Mouse (Mus musculus) ES-E14 (cell line): Measurements from ENCODE around the gene Ccdc114. TPM values are rescaled to one million over a fixed set of nuclear protein-coding genes. Genes with fewer than 3 reads are reported as not detected.

Experiments used
- DNase-seq: peaks from one replicate; pipeline ENCODE4 v3.0.0-alpha.2; 2013; ENCODE audit warnings: low read depth, low spot score
- H3K27ac ChIP-seq: 2 replicates; pipeline ENCODE4 v1.5.1; 2012; ENCODE audit warnings: low read depth, mild to moderate bottlenecking, low read length, moderate library complexity, mixed read lengths; ENCODE audit not compliant: poor library complexity, insufficient read depth, severe bottlenecking
- H3K36me3 ChIP-seq: 2 replicates; pipeline ENCODE4 v1.6.1; 2012; ENCODE audit warnings: mild to moderate bottlenecking, low read length, moderate library complexity, mixed read lengths; ENCODE audit not compliant: control insufficient read depth, poor library complexity, insufficient read depth, severe bottlenecking
- H3K4me1 ChIP-seq, 2 experiments: fragments of 150-350 bp in 1 of 2; sonication (generic) in 1 of 2; 2 replicates each; pipeline ENCODE4 v1.6.1; 2012; ENCODE audit warnings: low read length in 2 of 2, mild to moderate bottlenecking in 1 of 2, mixed read lengths in 1 of 2; ENCODE audit not compliant: control insufficient read depth in 2 of 2, insufficient read depth in 2 of 2, poor library complexity in 1 of 2
- H3K4me3 ChIP-seq, 2 experiments: fragments of 150-350 bp in 1 of 2; sonication (generic) in 1 of 2; 2 replicates each; pipeline ENCODE4 v1.5.1; 2012; ENCODE audit warnings: low read length in 2 of 2, low read depth in 1 of 2, mild to moderate bottlenecking in 1 of 2, mixed read lengths in 1 of 2; ENCODE audit not compliant: insufficient read depth in 1 of 2, poor library complexity in 1 of 2, severe bottlenecking in 1 of 2
- H3K9ac ChIP-seq: 2 replicates; pipeline ENCODE4 v1.6.1; 2012; ENCODE audit warnings: low read depth, mild to moderate bottlenecking, low read length, mixed read lengths; ENCODE audit not compliant: poor library complexity, insufficient read depth, severe bottlenecking
- H3K9me3 ChIP-seq: fragments of 150-350 bp; sonication (generic); 2 replicates; pipeline ENCODE4 v1.6.1; 2012; ENCODE audit warnings: low read depth, mild to moderate bottlenecking, low read length; ENCODE audit not compliant: control insufficient read depth, insufficient read depth
- CHD2 ChIP-seq: IDR thresholded peaks from 2 replicates; pipeline ENCODE4 v1.6.1; 2014; ENCODE audit warnings: mild to moderate bottlenecking, low read depth, low read length, inconsistent platforms
- HCFC1 ChIP-seq: IDR thresholded peaks from 2 replicates; pipeline ENCODE4 v1.6.1; 2012; ENCODE audit warnings: low read length, inconsistent platforms, borderline replicate concordance; ENCODE audit not compliant: insufficient read depth
- MAFK ChIP-seq: IDR thresholded peaks from 2 replicates; pipeline ENCODE4 v1.6.1; 2014; ENCODE audit warnings: mild to moderate bottlenecking, low read depth, low read length, inconsistent platforms; ENCODE audit not compliant: insufficient read depth
- ZC3H11A ChIP-seq: IDR thresholded peaks from 2 replicates; pipeline ENCODE4 v1.6.1; 2012; ENCODE audit warnings: low read depth, mild to moderate bottlenecking, inconsistent platforms, low read length, borderline replicate concordance
- ZNF384 ChIP-seq: IDR thresholded peaks from 2 replicates; pipeline ENCODE4 v1.6.1; 2012; ENCODE audit warnings: low read depth, low read length, inconsistent platforms
- in situ Hi-C, 2 experiments: fragments of 600-800 bp; cut with MboI; formaldehyde crosslinking; loops; one replicate each; pipeline ENCODE4 v1.15.1; 2025; ENCODE audit warnings: low sequenced_read_pairs in 2 of 2, inconsistent platforms in 1 of 2; ENCODE audit not compliant: unreplicated experiment in 2 of 2
- total RNA-seq: library from RNA; depleted of rRNA; stranded (reverse); fragments of 300-350 nt; gene quantifications from 2 replicates; pipeline ENCODE4 v1.2.3, GENCODE M21; 2012

The Ccdc114 gene
- total RNA-seq, 1 experiment: 7.7 TPM

- peaks cover under 1% of the 10 kb centered on the region for H3K36me3 ChIP-seq
- no peak overlapping the region for H3K4me3 ChIP-seq
- TF ChIP-seq ZC3H11A: no peak
- TF ChIP-seq MAFK: no peak
- no peak for TF ChIP-seq ZNF384
- no peak for TF ChIP-seq CHD2
- TF ChIP-seq HCFC1: no peak
- no peak overlapping the region for H3K27ac ChIP-seq
- no peak for DNase-seq
- H3K9me3 ChIP-seq: no peaks in the 10 kb centered on the region
- no peak overlapping the region for H3K9ac ChIP-seq
- in situ Hi-C loops: no loop called here
- H3K4me1 ChIP-seq: peaks cover 3 to 22% of the 10 kb centered on the region in 2 experiments; a peak in 2 of 4 replicates
Observed at GRCm38 (mm10) chr7:45915011-45915410, 8.9 kb upstream of the Ccdc114 start.

DNA sequence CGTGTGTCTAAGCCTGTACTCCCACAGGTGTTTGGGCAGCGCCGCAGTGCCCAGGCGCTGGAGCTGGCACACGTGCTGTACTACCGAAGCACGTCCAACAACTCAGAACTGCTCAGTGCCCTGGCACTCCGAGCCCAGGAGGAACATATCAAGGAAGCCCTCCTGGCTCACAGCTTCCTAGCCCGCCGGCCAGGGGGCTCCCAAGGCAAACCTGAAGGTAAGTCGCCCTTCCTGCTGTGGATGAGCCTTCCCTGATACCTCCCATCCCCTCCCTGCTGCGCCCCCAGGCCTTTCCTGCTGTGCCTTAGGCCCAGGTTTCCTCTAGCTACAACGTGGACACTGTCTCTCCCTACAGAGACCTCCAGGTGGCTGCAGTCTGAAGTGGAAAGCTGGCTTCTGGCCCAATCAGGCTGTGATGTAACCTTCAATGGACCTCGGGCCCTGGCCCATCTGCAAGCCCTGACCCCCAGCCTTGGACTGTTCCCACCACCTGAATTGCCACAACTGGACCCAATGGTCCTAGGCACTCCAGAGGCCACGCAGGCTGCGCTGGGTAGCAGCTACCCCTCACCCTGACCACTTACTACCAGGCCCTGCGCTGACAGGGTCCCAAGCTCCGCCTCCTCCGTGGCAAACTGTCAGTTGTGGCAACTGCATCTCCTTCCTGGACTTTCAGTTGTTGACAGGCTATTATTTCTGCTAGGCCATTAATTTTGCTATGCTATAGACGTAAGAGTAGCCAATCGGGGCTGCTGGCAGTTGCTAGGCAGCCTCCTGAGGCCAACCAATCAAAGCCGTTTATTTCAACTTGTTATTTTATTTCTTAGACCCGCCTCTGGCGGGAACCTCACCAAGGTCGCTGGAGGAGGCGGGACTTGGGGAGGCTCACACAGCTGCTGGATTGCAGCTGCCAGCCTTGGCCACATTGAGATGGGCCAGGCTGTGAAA, 7.5 kb upstream of the Ccdc114 start:
- 0 out of 2 replicates have a peak, but pooled peaks have one; percentile 9 for TF ChIP-seq CHD2
- TF ChIP-seq HCFC1: no peak
- H3K27ac ChIP-seq: no peak overlapping the region
- H3K4me3 ChIP-seq: peak overlapping the region in 1 of 2 experiments; percentile 27; a peak in 2 of 4 replicates
- H3K9ac ChIP-seq: 0 out of 2 replicates have a peak overlapping the region, but pooled peaks have one; percentile 24
- no peaks in the 10 kb centered on the region for H3K36me3 ChIP-seq
- H3K4me1 ChIP-seq: peaks cover 6 to 31% of the 10 kb centered on the region in 2 experiments; a peak in 3 of 4 replicates
- in situ Hi-C loops: no loop called here
- no peak for DNase-seq
- H3K9me3 ChIP-seq: no peaks in the 10 kb centered on the region

- H3K9ac ChIP-seq: peak overlapping the region; percentile 8; the same call in 1 of the 2 replicates
- in situ Hi-C loops: no loop called here
- no peaks in the 10 kb centered on the region for H3K36me3 ChIP-seq
- 0 out of 2 replicates have a peak overlapping the region, but pooled peaks have one; percentile 22 for H3K27ac ChIP-seq
- H3K4me3 ChIP-seq: peak overlapping the region in 1 of 2 experiments; percentile 10; a peak in 1 of 4 replicates
- H3K9me3 ChIP-seq: no peaks in the 10 kb centered on the region
- peaks cover 8 to 32% of the 10 kb centered on the region in 2 experiments; a peak in 3 of 4 replicates for H3K4me1 ChIP-seq
- DNase-seq: no peak
- TF ChIP-seq HCFC1: no peak
- TF ChIP-seq CHD2: 0 out of 2 replicates have a peak, but pooled peaks have one; percentile 1
Observed at GRCm38 (mm10) chr7:45917004-45917704, 6.7 kb upstream of the Ccdc114 start.

DNA sequence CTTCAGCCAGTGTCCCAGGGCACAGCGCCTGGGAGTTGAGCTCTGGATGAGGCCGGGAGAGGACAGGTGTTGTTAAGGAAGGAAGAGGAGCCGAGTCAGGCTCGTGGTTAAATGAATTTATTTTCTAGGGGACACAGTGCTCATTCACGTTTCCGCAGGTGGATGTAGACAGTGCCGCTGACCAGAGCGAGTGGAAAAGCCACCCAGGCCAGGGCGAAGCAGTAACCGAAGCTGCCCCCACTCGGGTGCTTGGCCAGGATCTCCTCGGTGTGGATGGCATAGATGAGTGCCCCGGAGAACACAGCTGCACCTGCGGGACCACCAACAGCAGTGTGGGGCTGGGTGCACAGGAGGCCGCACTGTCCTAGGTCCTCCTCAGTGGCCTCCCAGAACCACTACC, 5.9 kb upstream of the Ccdc114 start:
- H3K4me1 ChIP-seq: peaks cover 8 to 36% of the 10 kb centered on the region in 2 experiments; a peak in 3 of 4 replicates
- no peaks in the 10 kb centered on the region for H3K9me3 ChIP-seq
- no peak for DNase-seq
- TF ChIP-seq CHD2 (no peak), HCFC1 (no peak), MAFK (no peak), ZC3H11A (no peak), ZNF384 (no peak)
- in situ Hi-C loops: no loop called here
- H3K27ac ChIP-seq: no peak overlapping the region
- peak overlapping the region; percentile 34; the same call in 1 of the 2 replicates for H3K9ac ChIP-seq
- H3K36me3 ChIP-seq: no peaks in the 10 kb centered on the region
- no peak overlapping the region for H3K4me3 ChIP-seq
